Mouse (Mus musculus): Measurements from ENCODE around the gene Arhgap22. TPM values are rescaled to one million over a fixed set of nuclear protein-coding genes. Genes with fewer than 3 reads are reported as not detected.
A peak's percentile ranks its signal among the peaks of the same experiment; 100 is the strongest.

Arhgap22 gene
- total and polyA plus RNA-seq, 3 experiments = 0.17 to 0.39 (median 0.29) TPM

- H3K4me2 ChIP-seq (ENCODE audit: insufficient read depth, low read depth, poor library complexity, severe bottlenecking) = peak overlapping the region; percentile 24; the same call in 1 of the 2 replicates
- dilution Hi-C loops (cut with MboI; ENCODE audit: extremely low pct_ligation_motif_present, extremely low pct_unique_long_range_greater_than_20kb, low sequenced_read_pairs) = no loop called here
- H3K36me3 ChIP-seq (replicated peaks in 1 of 2; ENCODE audit: control insufficient read depth in 1 of 2, insufficient read depth in 1 of 2, low read length in 1 of 2) = no peaks in the 10 kb centered on the region
- TF ChIP-seq HCFC1 (IDR thresholded peaks at IDR 0.05; ENCODE audit: low read depth, low read length) (no peak), JUND (conservative IDR thresholded peaks at IDR 0.05; ENCODE audit: low read depth, low read length) (0 out of 2 replicates have a peak, but pooled peaks have one; percentile 46), RAD21 (IDR thresholded peaks at IDR 0.05; ENCODE audit: low read depth, low read length) (no peak), MYC (IDR thresholded peaks at IDR 0.05; ENCODE audit: low read depth, low read length) (0 out of 2 replicates have a peak, but pooled peaks have one; percentile 31), IRF4 (IDR thresholded peaks at IDR 0.05; ENCODE audit: low read depth, low read length) (peak; percentile 55; the same call in 1 of the 2 replicates), JUN (IDR thresholded peaks at IDR 0.05; ENCODE audit: insufficient read depth, low read depth, low read length) (no peak), ETS1 (conservative IDR thresholded peaks at IDR 0.05; ENCODE audit: low read depth, low read length) (peak; percentile 32; the same call in 1 of the 2 replicates), MAFK (IDR thresholded peaks at IDR 0.05; ENCODE audit: insufficient replicate concordance, low read length) (0 out of 2 replicates have a peak, but pooled peaks have one; percentile 51), KAT2A (IDR thresholded peaks at IDR 0.05; ENCODE audit: insufficient replicate concordance, low read length) (0 out of 2 replicates have a peak, but pooled peaks have one; percentile 36), ELF1 (IDR thresholded peaks at IDR 0.05; ENCODE audit: low read depth, low read length) (0 out of 2 replicates have a peak, but pooled peaks have one; percentile 27), MEF2A (IDR thresholded peaks at IDR 0.05; ENCODE audit: borderline replicate concordance, low read depth, low read length) (peak; percentile 33; the same call in 1 of the 2 replicates), ZNF384 (IDR thresholded peaks at IDR 0.05; ENCODE audit: low read depth, low read length) (no peak), EP300 (IDR thresholded peaks at IDR 0.05; ENCODE audit: low read length) (peak; percentile 81), BHLHE40 (IDR thresholded peaks at IDR 0.05; ENCODE audit: low read depth, low read length) (peak; percentile 39), TCF12 (IDR thresholded peaks at IDR 0.05; ENCODE audit: low read depth, low read length) (0 out of 2 replicates have a peak, but pooled peaks have one; percentile 19)
- DNase-seq (ENCODE audit: extremely low read depth) = peak; percentile 92
- in situ Hi-C loops (cut with MboI; ENCODE audit: low pct_ligation_motif_present, low pct_unique_long_range_greater_than_20kb, low sequenced_read_pairs) = no loop called here
- H3K4me3 ChIP-seq (replicated peaks in 1 of 3; ENCODE audit: low read depth in 2 of 3, low read length in 2 of 3, poor library complexity in 1 of 3) = no peak overlapping the region
- no peak overlapping the region for H3K27ac ChIP-seq (ENCODE audit: insufficient read depth, low read depth)
- peaks cover 3% of the 10 kb centered on the region for H3K27me3 ChIP-seq (replicated peaks)
- H3K4me1 ChIP-seq (ENCODE audit: control insufficient read depth in 1 of 2, insufficient read depth in 2 of 2) = peaks cover 16 to 50% of the 10 kb centered on the region in 2 experiments
- no peaks in the 10 kb centered on the region for H3K79me2 ChIP-seq (replicated peaks; ENCODE audit: control insufficient read depth, extremely low read depth, insufficient read depth, poor library complexity, severe bottlenecking)
- H3K9ac ChIP-seq (ENCODE audit: insufficient read depth, low read depth) = no peak overlapping the region
- no peaks in the 10 kb centered on the region for H3K9me3 ChIP-seq (replicated peaks; ENCODE audit: low read length)
Measured at GRCm38 (mm10) chr14:33235661-33236060, 21.8 kb downstream of the Arhgap22 start.

DNA sequence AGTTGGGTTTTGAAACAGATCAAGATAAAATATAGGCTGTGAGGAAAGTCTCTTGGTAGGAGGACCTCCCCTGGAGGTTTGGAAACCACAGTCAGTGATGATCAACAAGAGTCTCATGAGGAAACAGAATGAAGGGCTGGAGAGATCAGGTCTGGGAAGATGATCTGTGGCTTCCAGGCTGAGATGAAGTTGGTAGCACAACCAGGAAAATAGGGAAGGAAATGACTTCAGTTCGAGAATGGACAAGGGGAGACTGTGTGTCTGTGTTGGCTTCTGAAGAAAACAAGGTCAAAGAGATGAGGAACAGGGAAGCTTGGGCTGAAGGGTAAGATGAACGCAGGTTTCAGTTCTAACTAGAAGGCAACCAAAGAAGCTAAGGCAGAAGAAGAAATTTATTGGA lies 26.6 kb downstream of the Arhgap22 start:
- in situ Hi-C loops (cut with MboI; ENCODE audit: low pct_ligation_motif_present, low pct_unique_long_range_greater_than_20kb, low sequenced_read_pairs) (no loop called here), dilution Hi-C loops (cut with MboI; ENCODE audit: extremely low pct_ligation_motif_present, extremely low pct_unique_long_range_greater_than_20kb, low sequenced_read_pairs) (no loop called here)
- peaks cover 5 to 22% of the 10 kb centered on the region in 2 experiments for H3K4me1 ChIP-seq (ENCODE audit: control insufficient read depth in 1 of 2, insufficient read depth in 2 of 2)
- H3K9ac ChIP-seq (ENCODE audit: insufficient read depth, low read depth) = no peak overlapping the region
- TF ChIP-seq PAX5 (IDR thresholded peaks at IDR 0.05; ENCODE audit: low read length) = no peak
- no peak for TF ChIP-seq CHD1 (IDR thresholded peaks at IDR 0.05; ENCODE audit: low read depth, low read length)
- TF ChIP-seq JUND (conservative IDR thresholded peaks at IDR 0.05; ENCODE audit: low read depth, low read length) = no peak
- TF ChIP-seq MAX (IDR thresholded peaks at IDR 0.05; ENCODE audit: low read length) = no peak
- no peak for TF ChIP-seq MEF2A (IDR thresholded peaks at IDR 0.05; ENCODE audit: borderline replicate concordance, low read depth, low read length)
- TF ChIP-seq ZC3H11A (IDR thresholded peaks at IDR 0.05; ENCODE audit: low read depth, low read length) = no peak
- TF ChIP-seq CHD2 (IDR thresholded peaks at IDR 0.05; ENCODE audit: low read length) = no peak
- no peaks in the 10 kb centered on the region for H3K36me3 ChIP-seq (replicated peaks in 1 of 2; ENCODE audit: control insufficient read depth in 1 of 2, insufficient read depth in 1 of 2, low read length in 1 of 2)
- H3K27ac ChIP-seq (ENCODE audit: insufficient read depth, low read depth) = no peak overlapping the region
- peaks cover 7% of the 10 kb centered on the region for H3K9me3 ChIP-seq (replicated peaks; ENCODE audit: low read length)
- no peak for DNase-seq (ENCODE audit: extremely low read depth)
- H3K4me2 ChIP-seq (ENCODE audit: insufficient read depth, low read depth, poor library complexity, severe bottlenecking) = no peak overlapping the region
- peaks cover 15% of the 10 kb centered on the region for H3K27me3 ChIP-seq (replicated peaks)
- H3K4me3 ChIP-seq (replicated peaks in 1 of 3; ENCODE audit: low read depth in 2 of 3, low read length in 2 of 3, poor library complexity in 1 of 3) = no peak overlapping the region
- H3K79me2 ChIP-seq (replicated peaks; ENCODE audit: control insufficient read depth, extremely low read depth, insufficient read depth, poor library complexity, severe bottlenecking) = no peaks in the 10 kb centered on the region

All from CH12.LX (cell line).